Mouse (Mus musculus): ENCODE results near the gene Slk. TPM values are rescaled to one million over a fixed set of nuclear protein-coding genes. Genes with fewer than 3 reads are reported as not detected.

Gene Slk
- polyA plus RNA-seq, 1 experiment from 2014 or later, result 10.4 TPM

GRCm38 (mm10) chr19:47653173-47653572 is 73.7 kb downstream of the Slk start:
- no peak for DNase-seq (ENCODE audit: low spot score, missing footprints)

DNA sequence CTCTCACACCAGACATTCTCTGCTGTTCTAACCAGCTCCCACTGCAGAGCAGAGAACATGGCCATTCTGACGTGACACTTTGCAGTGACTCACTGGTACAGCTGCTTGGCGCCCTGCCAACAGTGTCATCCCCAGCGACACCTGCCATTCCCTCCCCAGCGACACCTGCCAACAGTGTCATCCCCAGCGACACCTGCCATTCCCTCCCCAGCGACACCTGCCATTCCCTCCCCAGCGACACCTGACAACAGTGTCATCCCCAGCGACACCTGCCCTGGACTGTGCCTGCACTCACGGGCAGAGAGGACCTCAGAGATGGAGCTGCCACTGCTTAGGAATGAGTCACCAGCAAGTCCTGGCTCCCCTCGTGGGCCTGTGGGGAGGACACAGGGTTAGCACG is 75.4 kb downstream of the Slk start:
- no peaks in the 10 kb centered on the region for H3K4me1 ChIP-seq (ENCODE audit: control insufficient read depth, insufficient read depth, low read length)
- H3K4me3 ChIP-seq (ENCODE audit: low read depth, low read length), result no peak overlapping the region
- H3K9ac ChIP-seq (ENCODE audit: low read length), result no peak overlapping the region
- WGBS, result 81% methylated on average over 11 of the region's 11 CpGs
- no peak overlapping the region for H3K4me2 ChIP-seq
- H3K9me3 ChIP-seq (ENCODE audit: control insufficient read depth, low read length), result no peaks in the 10 kb centered on the region
- H3K27ac ChIP-seq (ENCODE audit: low read depth, low read length), result no peak overlapping the region
- ATAC-seq (ENCODE audit: low FRiP score), result no peak
- H3K36me3 ChIP-seq (ENCODE audit: control insufficient read depth, insufficient read depth, low read length), result no peaks in the 10 kb centered on the region
- no peak for DNase-seq (ENCODE audit: low spot score, missing footprints)
- no peaks in the 10 kb centered on the region for H3K27me3 ChIP-seq (ENCODE audit: control insufficient read depth, insufficient read depth, low read length)

More at GRCm38 (mm10) chr19:47653173-47653572, 73.7 kb downstream of the Slk start:
- no peaks in the 10 kb centered on the region for H3K9me3 ChIP-seq (ENCODE audit: control insufficient read depth, low read length)
- H3K4me3 ChIP-seq (ENCODE audit: low read depth, low read length), result no peak overlapping the region
- WGBS, result 93% methylated on average over 8 of the region's 8 CpGs
- H3K4me2 ChIP-seq, result no peak overlapping the region
- H3K9ac ChIP-seq (ENCODE audit: low read length), result no peak overlapping the region
- H3K36me3 ChIP-seq (ENCODE audit: control insufficient read depth, insufficient read depth, low read length), result no peaks in the 10 kb centered on the region; the same call in 1 of the 2 replicates
- ATAC-seq (ENCODE audit: low FRiP score), result no peak
- H3K27ac ChIP-seq (ENCODE audit: low read depth, low read length), result no peak overlapping the region
- H3K27me3 ChIP-seq (ENCODE audit: control insufficient read depth, insufficient read depth, low read length), result no peaks in the 10 kb centered on the region
- H3K4me1 ChIP-seq (ENCODE audit: control insufficient read depth, insufficient read depth, low read length), result no peaks in the 10 kb centered on the region

- Histone ChIP-seq H3K27ac (ENCODE audit: low read depth, low read length) (no peak overlapping the region), H3K9me3 (ENCODE audit: control insufficient read depth, low read length) (no peaks in the 10 kb centered on the region), H3K4me3 (ENCODE audit: low read depth, low read length) (no peak overlapping the region), H3K9ac (ENCODE audit: low read length) (peak overlapping the region; percentile 6; the same call in 1 of the 2 replicates), H3K36me3 (ENCODE audit: control insufficient read depth, insufficient read depth, low read length) (no peaks in the 10 kb centered on the region), H3K4me1 (ENCODE audit: control insufficient read depth, insufficient read depth, low read length) (no peaks in the 10 kb centered on the region), H3K4me2 (no peak overlapping the region), H3K27me3 (ENCODE audit: control insufficient read depth, insufficient read depth, low read length) (no peaks in the 10 kb centered on the region)
- DNase-seq (ENCODE audit: low spot score, missing footprints) (peak; percentile 87), ATAC-seq (ENCODE audit: low FRiP score) (peak; percentile 72; the same call in 1 of the 2 replicates)
- WGBS, result 27% methylated on average over 5 of the region's 5 CpGs
Observed at GRCm38 (mm10) chr19:47658914-47659535, 79.5 kb downstream of the Slk start.

- Histone ChIP-seq H3K4me1 (ENCODE audit: control insufficient read depth, insufficient read depth, low read length) (no peaks in the 10 kb centered on the region), H3K9ac (ENCODE audit: low read length) (no peak overlapping the region), H3K9me3 (ENCODE audit: control insufficient read depth, low read length) (no peaks in the 10 kb centered on the region), H3K27me3 (ENCODE audit: control insufficient read depth, insufficient read depth, low read length) (no peaks in the 10 kb centered on the region), H3K4me2 (no peak overlapping the region), H3K27ac (ENCODE audit: low read depth, low read length) (no peak overlapping the region), H3K4me3 (ENCODE audit: low read depth, low read length) (no peak overlapping the region), H3K36me3 (ENCODE audit: control insufficient read depth, insufficient read depth, low read length) (no peaks in the 10 kb centered on the region)
- ATAC-seq (ENCODE audit: low FRiP score) (no peak), DNase-seq (ENCODE audit: low spot score, missing footprints) (no peak)
- WGBS, result 90% methylated on average over 9 of the region's 9 CpGs
Observed at GRCm38 (mm10) chr19:47659765-47660408, 80.4 kb downstream of the Slk start.

DNA sequence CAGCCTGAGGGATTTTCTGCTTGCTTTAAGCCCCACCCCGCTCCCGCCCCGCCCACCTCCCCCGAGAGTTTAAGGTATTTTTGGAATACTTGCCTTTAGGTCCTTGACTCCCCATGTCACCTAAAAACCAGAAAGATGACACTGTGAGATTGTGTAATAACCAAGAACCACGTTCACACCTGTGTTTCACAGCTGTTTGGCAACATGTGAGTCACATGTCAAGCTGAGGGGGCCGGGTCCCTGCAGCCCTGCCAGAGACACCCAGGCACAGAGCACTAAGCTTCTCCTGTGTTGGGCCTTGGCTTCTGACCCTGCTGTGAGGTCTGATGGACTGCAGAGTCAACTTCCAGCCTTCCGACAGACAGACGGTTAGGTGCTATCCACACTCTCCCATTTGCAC is 88.1 kb downstream of the Slk start:
- peaks cover 8% of the 10 kb centered on the region for H3K4me1 ChIP-seq (ENCODE audit: control insufficient read depth, insufficient read depth, low read length)
- no peak overlapping the region for H3K27ac ChIP-seq (ENCODE audit: low read depth, low read length)
- H3K27me3 ChIP-seq (ENCODE audit: control insufficient read depth, insufficient read depth, low read length), result no peaks in the 10 kb centered on the region

DNA sequence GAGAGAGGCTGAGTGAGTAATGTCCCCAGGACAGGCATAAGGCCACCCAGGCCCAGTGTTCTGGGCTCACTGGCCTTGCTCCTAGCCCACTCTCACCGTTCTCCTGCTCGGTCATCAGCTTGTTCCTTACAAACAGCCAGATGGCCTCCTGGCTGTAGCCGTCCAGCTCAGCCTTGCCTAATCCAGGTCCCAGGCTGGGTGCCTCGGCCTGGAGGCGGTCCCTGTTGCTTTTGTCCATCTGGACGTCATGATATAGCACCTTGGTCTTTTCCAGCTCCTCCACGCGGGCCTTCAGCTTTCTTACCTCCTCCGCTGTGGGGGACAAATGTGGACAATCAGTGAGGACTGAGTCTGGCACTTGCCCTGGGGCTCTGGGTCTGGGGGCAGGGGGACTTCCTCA is 88.9 kb downstream of the Slk start:
- Histone ChIP-seq H3K36me3 (ENCODE audit: control insufficient read depth, insufficient read depth, low read length) (no peaks in the 10 kb centered on the region), H3K27me3 (ENCODE audit: control insufficient read depth, insufficient read depth, low read length) (no peaks in the 10 kb centered on the region), H3K4me1 (ENCODE audit: control insufficient read depth, insufficient read depth, low read length) (peaks cover 8% of the 10 kb centered on the region), H3K9ac (ENCODE audit: low read length) (no peak overlapping the region), H3K4me2 (no peak overlapping the region), H3K9me3 (ENCODE audit: control insufficient read depth, low read length) (no peaks in the 10 kb centered on the region), H3K27ac (ENCODE audit: low read depth, low read length) (no peak overlapping the region), H3K4me3 (ENCODE audit: low read depth, low read length) (no peak overlapping the region)
- WGBS, result 73% methylated on average over 9 of the region's 9 CpGs
- ATAC-seq (ENCODE audit: low FRiP score) (no peak), DNase-seq (ENCODE audit: low spot score, missing footprints) (no peak)

More for the DNA sequence above, 88.1 kb downstream of the Slk start:
- no peaks in the 10 kb centered on the region for H3K36me3 ChIP-seq (ENCODE audit: control insufficient read depth, insufficient read depth, low read length)
- no peaks in the 10 kb centered on the region for H3K9me3 ChIP-seq (ENCODE audit: control insufficient read depth, low read length)
- DNase-seq (ENCODE audit: low spot score, missing footprints) (no peak), ATAC-seq (ENCODE audit: low FRiP score) (no peak)
- 61% methylated on average over 8 of the region's 8 CpGs for WGBS
- H3K9ac ChIP-seq (ENCODE audit: low read length), result no peak overlapping the region
- H3K4me3 ChIP-seq (ENCODE audit: low read depth, low read length), result no peak overlapping the region
- H3K4me2 ChIP-seq, result no peak overlapping the region

DNA sequence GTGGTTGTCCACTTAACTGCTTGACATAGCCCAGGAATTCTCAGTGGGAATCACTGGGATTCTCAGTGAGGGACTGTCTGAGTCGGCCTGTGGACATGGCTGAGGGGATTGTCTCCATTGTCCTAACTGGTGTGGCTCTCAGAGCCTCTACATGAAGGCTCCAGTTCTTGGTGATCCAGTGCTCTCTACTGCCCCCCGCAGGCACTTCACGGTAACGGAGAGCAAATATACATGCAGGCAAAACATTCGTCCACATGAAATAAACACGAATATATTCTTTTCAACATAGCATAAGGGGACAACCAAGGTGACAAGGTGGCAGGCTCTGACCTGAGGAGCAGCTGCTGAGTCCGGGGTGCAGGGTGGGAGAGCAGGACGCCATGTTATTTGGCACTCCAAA is 94.9 kb downstream of the Slk start:
- H3K9ac ChIP-seq (ENCODE audit: low read length), result no peak overlapping the region
- WGBS, result 37% methylated on average over 8 of the region's 8 CpGs
- no peaks in the 10 kb centered on the region for H3K4me1 ChIP-seq (ENCODE audit: control insufficient read depth, insufficient read depth, low read length)
- no peak for ATAC-seq (ENCODE audit: low FRiP score)
- no peaks in the 10 kb centered on the region for H3K27me3 ChIP-seq (ENCODE audit: control insufficient read depth, insufficient read depth, low read length)
- no peak overlapping the region for H3K27ac ChIP-seq (ENCODE audit: low read depth, low read length)
- peak; percentile 92 for DNase-seq (ENCODE audit: low spot score, missing footprints)
- H3K4me3 ChIP-seq (ENCODE audit: low read depth, low read length), result no peak overlapping the region
- no peak overlapping the region for H3K4me2 ChIP-seq
- H3K9me3 ChIP-seq (ENCODE audit: control insufficient read depth, low read length), result no peaks in the 10 kb centered on the region
- H3K36me3 ChIP-seq (ENCODE audit: control insufficient read depth, insufficient read depth, low read length), result no peaks in the 10 kb centered on the region

DNA sequence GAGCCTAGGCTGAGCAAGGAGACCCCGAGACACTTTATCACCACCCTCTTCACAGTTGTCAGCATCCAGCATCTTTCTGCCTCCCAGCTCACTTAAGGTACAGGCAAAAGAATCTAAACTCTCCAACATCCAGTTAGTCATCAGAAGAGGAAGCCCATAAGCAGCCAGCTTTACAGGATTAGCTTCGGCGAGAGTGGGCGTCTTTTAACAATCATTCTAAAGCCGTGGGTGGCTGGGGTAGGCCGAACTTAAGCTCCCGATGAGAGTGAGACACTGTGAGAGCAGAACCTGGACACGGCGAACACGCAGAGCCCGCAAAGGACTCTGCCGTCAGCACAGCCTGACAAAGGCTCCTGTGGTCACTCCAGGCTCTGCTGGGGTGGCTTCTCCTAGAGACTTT is 99.2 kb downstream of the Slk start:
- Histone ChIP-seq H3K4me2 (no peak overlapping the region), H3K9ac (ENCODE audit: low read length) (no peak overlapping the region), H3K27me3 (ENCODE audit: control insufficient read depth, insufficient read depth, low read length) (no peaks in the 10 kb centered on the region), H3K4me1 (ENCODE audit: control insufficient read depth, insufficient read depth, low read length) (no peaks in the 10 kb centered on the region), H3K9me3 (ENCODE audit: control insufficient read depth, low read length) (no peaks in the 10 kb centered on the region), H3K36me3 (ENCODE audit: control insufficient read depth, insufficient read depth, low read length) (no peaks in the 10 kb centered on the region), H3K27ac (ENCODE audit: low read depth, low read length) (no peak overlapping the region), H3K4me3 (ENCODE audit: low read depth, low read length) (no peak overlapping the region)
- ATAC-seq (ENCODE audit: low FRiP score) (no peak), DNase-seq (ENCODE audit: low spot score, missing footprints) (no peak)
- WGBS, result 48% methylated on average over 12 of the region's 12 CpGs

DNA sequence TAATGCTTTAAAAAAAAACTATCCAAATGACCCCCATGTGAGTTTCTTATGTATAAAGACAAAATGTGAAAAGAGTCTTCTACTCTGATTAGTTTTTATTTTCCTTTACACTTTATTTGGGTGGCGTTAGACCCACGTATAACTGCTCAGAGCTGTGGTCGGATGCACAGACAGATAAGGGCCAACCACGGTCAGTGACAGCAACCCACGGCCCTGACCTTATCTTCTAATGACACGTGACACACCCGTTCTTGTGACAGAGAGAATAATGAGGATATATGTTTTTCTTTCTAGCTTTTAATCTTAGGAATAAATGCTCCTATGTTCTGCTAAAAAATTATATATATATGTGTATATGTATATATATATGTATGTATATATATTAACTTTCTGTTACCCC is 110.1 kb downstream of the Slk start:
- WGBS, result 89% methylated on average over 7 of the region's 7 CpGs
- no peak for ATAC-seq (ENCODE audit: low FRiP score)
- H3K27ac ChIP-seq (ENCODE audit: low read depth, low read length), result no peak overlapping the region
- H3K4me2 ChIP-seq, result no peak overlapping the region
- no peak overlapping the region for H3K4me3 ChIP-seq (ENCODE audit: low read depth, low read length)
- no peak overlapping the region for H3K9ac ChIP-seq (ENCODE audit: low read length)
- H3K36me3 ChIP-seq (ENCODE audit: control insufficient read depth, insufficient read depth, low read length), result no peaks in the 10 kb centered on the region
- no peaks in the 10 kb centered on the region for H3K9me3 ChIP-seq (ENCODE audit: control insufficient read depth, low read length)
- H3K4me1 ChIP-seq (ENCODE audit: control insufficient read depth, insufficient read depth, low read length), result peaks cover 2% of the 10 kb centered on the region; the same call in 1 of the 2 replicates
- DNase-seq (ENCODE audit: low spot score, missing footprints), result no peak
- H3K27me3 ChIP-seq (ENCODE audit: control insufficient read depth, insufficient read depth, low read length), result no peaks in the 10 kb centered on the region

Measured in midbrain, embryonic 11.5 days (tissue).